Mouse (Mus musculus) thymus, postnatal 36 days (tissue): ENCODE data around the gene Boc.

Experiments used
- DNase-seq, 2 experiments: peaks; one replicate each; pipeline ENCODE4 v3.0.0; 2022; ENCODE audit warnings: mixed read lengths in 2 of 2

Gene Boc

DNA sequence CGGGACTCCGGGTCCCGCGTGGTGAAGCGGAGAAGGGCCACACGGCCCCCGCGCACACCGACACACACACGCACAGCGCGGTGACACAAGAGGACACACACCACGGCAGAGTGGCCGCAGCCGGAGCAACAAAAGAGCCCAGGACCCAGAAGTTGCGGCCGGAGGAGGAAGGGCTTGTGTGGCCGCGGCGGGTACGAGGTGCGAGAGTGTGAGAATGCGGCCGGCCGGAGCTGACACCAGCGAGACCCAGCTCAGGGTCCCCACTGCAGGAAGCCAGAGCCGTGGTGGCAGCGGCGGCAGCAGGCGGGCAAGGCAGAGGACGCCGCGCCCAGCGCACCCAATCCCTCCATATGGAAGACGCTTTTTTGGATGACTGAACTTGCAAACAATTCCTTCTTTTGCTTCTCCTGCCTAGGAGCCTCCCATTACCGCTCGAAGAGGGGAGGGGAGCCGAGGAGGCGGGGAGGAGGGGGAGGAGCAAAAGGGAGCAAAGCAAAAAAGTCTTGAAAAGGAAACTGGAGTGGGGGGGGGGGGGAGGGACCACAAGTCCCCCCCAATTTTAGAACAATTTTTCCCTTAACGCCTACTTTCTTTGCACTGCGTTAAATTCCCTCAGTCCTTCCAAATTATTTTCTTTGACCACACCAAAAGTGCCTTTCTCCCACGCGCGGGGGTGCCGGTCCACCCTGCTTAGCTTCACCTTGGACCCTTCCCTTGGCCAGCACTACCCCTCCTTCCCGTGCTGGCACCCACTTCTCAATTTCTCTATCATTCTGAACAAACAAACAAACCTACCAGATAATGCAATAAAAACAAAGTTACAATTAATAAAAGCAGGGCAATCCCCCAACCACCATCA is at the start of gene Boc:
TSS of gene Boc (minus strand) at position 427 of the 859 bp plus-strand sequence.
- DNase-seq = peak; percentile 7 to 13

DNA sequence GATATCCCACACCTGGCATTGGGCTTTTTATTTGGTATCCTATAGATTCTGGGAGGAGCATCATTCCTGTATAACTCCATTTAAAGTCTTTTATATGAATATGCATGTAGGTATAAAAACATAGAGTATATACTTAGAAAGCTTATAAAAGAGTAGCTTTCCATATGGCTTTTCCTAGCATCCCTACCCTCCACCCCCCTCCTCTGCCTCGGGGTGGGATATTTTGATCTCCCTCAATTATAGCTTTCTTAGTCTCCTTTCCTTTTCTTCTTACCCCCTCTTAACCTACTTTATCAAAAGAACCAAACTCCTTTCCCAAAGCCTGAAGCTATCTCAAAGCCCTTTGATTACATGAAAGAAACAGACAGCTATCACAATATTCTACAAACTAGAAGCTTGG is 47.9 kb upstream of the Boc start:
- DNase-seq = no peak

DNA sequence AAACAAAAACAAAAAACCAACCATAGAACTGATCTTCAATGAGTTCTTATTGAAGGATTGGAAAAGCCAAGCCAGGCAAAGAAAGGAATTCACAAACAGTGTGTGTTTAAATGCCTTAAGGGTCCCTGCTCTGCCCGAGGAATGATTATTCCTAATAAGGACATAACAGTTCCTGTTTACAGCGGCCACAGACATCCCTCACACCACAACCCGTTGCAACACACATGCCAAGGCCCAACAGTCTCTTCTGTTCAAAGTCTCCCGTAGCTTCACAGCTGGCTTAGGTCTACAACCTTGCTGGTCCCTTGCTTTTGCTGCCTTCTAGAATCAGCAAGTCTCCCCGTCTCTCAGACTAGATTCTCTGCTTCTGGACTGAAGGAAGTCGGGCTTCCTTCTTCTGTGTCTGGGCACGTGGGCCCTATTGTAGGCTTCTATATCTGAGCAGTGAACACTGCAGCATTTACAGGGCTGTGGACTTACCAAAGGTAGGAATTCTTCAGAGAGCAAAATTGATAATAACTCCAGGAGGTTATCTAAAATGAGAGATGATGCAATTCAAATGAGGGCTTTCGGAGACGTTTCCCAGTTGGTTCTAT is 45.4 kb upstream of the Boc start:
- no peak for DNase-seq

DNA sequence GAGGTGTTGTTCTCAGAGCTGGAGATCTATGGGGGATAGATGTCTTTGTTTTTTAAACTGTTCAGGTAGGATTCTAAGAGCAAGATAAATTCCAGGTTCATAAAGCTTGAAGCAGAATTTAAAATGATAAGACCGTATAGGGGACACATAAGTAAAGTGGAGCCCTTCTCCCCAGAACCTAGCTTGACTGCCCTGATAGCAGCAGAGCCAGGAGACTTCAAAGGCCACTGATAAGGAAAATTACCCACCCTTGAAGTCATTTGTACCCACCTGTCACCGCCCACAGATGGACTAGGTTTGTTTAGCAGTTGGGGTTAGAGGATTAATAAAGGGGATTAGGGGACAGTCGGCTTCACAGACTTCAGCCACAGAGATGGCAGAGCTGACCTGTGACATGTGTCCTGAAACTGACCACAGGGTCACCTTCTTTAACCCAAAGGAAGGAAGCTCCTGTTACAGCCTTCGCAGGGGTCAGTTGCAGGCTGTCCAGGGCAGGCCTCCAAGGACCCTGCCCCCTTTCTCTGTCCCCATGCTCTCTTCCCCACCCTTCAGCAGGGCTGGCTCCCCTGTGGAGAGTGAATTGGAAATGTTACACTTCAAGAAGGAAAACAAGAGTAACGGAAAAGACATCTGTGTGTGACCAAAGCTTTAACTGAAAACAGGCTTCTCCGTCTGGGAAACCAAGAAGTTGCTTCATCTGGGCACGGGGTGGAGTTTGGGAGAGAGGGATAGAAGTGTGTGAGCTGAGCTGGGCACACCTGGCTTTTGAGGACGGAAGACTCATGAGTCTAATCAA is 43.5 kb upstream of the Boc start:
- DNase-seq = no peak

DNA sequence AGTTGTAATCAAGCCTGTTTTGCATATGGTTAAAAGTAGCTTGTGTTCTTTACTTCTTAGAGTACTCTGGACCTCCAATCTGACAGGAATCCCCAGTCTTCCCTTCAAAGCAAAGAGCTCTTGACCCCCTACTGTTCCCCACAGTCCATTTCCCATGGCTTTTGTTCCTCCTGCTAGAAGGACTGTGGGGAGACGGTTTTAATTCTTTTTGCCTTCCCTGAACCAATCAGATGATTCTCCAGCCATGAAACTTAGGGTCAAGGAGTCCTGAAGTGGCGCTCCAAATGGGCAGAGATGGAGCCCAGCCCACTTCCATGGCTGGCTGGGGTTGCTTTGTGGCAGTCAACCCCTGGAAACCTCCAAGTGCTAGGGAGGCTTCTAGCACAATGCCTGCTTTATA is 42.5 kb upstream of the Boc start:
- DNase-seq = no peak

DNA sequence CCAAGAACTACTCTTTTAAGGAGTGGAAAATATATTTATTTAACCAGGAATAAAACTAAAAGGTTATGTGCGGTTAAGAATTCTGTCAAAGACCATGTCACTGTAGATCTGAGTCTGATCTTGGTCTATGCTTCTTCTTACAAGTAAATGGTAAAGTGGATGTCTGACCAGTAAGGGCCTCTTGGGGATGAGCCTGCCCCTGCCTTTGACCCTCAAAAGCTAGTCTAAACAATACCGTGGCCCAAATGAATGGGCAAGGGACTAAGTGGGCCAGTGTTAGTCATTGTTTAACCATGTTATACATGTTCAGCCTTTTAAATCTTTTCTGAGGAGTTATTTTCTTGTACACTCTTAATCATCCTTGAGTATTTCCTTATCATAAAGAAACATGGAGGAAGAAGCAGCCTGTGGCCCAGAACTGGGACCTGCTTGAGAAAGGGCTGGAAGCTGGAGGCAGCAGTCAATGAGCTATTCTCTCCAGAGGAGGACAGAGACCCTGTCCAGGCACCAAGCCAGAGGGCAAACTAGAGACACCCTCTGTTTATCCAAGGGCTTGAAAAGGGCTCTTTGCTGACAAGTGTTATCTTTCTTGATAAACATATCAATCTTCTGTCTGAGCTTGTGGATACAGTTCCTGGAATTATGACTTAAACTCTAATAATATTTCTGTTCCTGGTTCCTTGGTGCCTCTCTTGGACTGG is 38.6 kb upstream of the Boc start:
- no peak for DNase-seq

DNA sequence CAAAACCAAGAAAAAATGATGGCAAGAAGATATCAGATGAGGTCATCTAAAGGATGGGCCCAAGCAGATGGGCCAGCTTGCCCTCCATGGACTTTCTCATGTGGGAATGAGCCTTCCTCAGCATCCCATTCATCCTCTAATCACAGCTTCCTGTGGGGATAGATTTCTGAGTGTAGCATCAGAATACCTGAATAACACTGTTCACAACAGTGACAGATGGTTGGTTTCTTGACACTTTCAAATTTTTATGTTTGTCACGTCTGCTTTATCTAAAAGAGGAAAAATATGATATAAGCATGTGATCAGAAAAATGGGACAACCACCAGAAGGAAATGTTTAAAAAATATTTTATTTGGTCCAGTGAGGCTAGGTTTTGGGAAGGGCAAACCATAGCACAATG is 30.8 kb upstream of the Boc start:
- DNase-seq = no peak

DNA sequence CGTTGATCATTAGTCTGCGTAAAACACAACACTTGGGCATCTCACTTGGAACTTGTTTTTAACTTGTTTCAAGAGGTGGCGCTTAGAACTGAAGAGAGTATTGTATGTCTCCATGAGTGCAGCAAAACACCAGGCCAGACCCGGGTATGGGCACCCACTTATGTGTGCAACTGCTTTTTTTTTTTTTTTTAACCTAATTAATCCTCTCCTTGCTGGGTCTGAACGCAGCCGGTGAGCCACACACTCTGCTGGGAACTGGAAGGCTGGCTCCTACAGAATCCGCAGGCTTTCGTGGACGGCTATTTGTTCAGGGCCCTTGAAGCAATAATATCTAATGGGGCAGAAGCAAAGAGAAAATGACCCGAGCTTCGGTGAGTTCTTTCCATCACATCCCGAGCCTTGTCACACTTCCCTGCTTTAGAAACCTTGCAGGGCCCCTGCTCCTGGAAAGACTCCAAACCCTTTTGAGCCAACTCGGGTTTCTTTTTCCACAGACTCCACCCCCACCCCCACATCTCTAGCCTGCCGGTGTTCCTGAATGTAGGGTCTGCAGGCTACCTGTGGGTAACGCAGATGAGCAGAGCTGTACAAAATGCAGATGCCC is 20.8 kb upstream of the Boc start:
- no peak for DNase-seq

DNA sequence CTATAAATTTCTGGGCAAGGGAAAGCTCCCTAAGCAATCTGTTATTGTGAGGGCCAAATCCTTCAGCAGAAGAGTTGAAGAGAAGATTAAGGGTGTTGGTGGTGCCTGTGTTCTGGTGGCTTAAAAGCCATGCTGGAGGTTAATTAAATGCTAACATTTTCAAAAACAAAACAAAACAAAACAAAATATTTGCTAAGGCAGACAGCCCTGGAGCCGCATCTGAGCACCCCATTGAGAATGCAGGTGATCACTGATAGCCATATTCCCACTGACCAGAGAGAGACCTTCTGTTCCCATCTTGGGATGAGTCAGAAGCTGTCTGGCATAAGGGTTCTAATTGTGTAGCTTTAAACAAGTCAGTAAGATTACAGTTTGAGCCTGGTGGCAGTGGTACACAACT is 19.9 kb upstream of the Boc start:
- DNase-seq = no peak

DNA sequence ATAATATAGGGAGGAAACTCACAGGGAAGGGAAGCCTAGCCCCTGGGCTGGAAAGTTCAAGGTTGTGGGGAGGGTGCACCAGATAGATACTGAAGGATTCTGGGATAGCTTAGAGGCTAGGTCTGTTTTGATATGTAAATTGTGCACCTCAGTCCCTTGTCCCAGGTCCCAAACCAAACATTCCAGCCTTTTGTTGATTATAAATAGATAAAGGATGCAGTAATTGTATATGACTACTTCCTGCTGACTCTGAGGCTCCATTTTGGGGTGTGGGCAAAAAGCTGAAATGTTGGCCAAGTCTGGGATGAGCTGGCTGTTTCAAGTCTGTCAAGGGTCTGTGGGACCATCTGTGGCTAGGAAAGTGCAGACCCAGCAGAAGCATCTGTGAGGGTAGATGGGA is 9.4 kb upstream of the Boc start:
- DNase-seq = no peak

DNA sequence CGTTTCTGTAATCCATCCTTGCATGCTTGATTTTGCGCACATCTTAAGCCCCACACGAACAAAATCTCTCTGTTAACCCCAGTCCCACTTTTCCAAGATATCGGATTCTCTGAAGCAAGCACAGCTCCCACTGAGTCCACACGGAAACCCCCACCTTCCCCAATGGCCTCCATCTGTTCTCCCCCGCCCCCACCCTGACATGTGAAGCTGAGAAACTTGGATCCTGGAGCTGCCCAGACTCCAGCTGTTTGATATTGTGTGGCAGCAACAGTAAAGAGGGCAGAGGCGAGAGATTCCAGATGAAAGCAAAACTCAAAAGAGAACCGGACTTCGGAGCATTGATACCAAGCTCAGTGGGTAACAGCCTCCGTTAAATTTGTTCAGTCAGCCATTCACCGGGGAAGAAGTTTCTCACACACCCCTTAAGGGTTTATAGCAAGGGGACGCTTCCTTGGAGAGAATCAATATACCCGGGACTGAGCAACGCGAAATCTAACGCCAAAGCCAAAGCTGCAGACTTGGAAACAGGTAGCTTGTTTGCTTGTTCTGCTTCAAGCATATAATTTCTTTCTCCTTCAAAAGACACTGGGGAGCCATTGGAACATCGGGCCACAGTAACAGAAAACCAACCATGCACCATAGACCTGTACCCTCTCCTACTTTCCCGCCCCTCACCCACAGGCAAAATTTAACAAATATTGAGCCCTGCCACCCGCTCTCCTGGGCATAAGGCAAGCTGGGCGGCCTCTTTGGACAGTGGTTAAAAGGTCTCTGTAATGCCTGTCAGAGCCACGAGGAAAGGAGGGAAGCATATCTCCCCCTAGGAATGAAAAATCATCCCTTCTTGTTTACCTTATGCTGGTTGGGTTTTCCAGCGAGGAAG is 6.9 kb upstream of the Boc start:
- DNase-seq = no peak

DNA sequence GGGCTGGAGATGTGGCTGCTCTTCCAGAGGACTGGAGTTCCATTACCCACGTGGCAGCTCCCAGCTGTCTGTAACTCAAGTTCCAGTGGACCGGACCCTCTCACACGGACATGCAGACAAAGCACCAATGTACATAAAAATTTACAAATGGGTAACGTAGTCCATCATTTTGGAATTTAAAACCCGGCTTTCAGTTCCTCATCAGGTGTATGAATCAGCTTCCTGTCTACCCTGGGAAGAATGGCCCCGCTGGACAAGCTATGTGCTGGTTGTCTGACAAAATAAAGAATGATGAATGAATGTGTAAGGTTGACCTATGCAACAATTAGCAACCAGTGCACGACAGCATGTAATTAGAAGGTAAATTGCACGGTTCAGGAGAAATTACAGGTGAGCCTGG is 5.7 kb upstream of the Boc start:
- no peak for DNase-seq

DNA sequence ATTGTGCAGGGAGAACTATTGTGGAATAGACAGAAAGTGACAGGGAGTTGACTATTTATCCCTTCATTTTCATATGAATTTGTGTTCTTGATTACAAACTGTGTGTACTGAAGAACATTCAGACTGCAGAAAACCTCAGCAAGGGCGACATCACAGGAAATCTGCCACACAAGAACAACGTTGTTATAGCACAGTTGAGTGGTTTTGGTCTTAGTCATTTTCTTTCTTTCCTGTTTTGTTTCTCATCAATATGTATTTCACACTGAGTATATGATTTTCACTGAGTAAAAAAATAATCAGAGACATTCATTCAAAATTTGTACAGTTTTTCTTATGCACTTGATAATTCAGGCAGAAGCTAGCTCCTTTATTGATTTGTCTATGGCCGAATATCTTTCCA is 3.4 kb upstream of the Boc start:
- DNase-seq = no peak

DNA sequence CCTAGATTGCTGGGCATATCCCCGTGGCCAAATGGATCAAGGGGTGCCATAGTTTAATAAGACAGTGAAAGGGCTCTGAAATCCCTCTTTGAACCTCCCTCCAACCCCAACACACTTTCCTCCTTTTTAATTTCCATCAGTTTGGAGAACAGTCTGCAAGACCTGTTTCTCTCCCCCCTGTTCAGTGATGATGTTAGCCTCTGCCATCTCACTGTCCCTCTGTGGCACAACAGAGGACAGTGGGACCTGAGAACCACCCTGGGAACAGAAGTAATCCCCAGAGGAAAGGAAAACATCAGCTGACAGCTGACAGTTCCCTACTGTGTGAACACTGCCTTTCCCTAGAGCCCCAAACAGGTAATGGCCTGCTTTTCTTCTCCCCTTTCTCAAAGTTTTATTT is 1.5 kb upstream of the Boc start:
- no peak for DNase-seq

DNA sequence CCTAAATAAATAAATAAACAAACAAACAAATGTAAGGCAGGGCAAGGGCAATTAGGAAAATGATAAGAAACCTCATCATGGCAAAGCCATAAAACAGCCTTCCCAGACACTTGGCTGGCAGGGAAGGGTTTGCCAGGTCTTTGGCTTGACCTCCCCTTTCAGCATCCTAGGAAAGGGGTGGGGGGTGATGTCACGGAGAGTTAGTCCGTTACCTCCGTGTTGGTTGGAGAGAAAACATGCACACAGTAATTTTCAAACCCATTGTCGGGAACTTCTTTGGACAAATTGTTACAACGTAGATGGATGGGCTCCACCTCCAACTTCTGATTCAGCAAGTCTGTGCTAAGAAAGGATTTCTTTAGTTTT is 616 bp upstream of the Boc start:
- DNase-seq = no peak

DNA sequence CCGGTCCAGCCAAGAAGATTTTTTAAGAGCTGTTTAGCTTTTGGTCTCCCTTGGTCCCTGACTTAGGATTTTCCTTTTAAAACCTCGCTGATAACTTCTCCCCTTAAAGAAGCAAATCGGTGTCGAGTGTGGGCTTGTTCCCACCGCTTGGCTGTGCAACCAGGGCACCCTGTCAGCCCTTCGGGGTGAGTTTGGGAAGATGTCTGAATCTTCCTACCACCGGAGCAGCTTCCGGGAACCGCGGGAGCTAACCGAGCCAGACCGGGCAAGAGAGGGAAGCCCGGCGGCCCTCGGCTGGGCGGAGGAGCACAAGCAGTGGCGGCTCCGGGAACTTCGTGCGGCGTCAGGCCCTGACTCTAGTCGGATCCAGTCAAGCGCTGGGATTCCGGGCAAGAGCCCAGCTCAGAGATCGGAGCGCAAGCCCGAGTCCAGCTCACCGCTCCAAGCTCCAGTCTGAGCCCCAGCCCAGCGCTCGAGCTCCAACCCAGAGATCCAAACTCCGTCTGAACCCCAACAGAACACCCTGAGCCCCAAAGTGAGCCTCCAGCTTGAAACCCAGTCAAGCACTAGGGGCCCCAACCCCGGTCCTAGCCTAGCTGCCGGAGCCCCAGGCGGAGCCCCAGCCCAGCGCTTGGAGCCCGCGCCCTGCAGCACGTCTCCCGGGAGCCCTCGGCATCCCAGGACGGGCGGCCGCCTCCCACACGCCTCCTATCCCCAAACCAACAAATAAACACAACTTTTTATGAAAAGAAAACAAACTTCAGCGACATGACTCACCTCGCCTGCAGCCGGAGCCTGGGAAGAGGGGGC is 831 bp downstream of the Boc start:
- DNase-seq = no peak

DNA sequence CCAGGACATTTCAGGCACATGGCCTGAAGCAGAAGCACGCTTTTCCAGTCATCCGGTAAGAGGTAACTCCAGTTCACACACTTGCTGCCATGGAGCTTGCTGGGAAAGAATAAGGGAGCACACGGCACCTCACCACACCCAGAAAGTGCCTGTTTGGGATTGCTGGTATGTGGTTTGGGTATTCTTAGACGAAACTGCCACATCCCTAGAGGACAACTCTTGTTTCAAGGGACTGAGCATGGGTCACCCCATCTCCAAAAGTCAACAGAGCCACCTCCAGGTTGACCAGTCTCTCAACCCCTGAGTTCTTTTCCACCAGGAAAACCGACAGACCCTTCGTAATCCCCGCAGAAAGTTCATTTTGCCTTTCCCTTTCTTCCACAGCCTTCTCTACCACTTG is 1.6 kb downstream of the Boc start:
- DNase-seq = no peak

DNA sequence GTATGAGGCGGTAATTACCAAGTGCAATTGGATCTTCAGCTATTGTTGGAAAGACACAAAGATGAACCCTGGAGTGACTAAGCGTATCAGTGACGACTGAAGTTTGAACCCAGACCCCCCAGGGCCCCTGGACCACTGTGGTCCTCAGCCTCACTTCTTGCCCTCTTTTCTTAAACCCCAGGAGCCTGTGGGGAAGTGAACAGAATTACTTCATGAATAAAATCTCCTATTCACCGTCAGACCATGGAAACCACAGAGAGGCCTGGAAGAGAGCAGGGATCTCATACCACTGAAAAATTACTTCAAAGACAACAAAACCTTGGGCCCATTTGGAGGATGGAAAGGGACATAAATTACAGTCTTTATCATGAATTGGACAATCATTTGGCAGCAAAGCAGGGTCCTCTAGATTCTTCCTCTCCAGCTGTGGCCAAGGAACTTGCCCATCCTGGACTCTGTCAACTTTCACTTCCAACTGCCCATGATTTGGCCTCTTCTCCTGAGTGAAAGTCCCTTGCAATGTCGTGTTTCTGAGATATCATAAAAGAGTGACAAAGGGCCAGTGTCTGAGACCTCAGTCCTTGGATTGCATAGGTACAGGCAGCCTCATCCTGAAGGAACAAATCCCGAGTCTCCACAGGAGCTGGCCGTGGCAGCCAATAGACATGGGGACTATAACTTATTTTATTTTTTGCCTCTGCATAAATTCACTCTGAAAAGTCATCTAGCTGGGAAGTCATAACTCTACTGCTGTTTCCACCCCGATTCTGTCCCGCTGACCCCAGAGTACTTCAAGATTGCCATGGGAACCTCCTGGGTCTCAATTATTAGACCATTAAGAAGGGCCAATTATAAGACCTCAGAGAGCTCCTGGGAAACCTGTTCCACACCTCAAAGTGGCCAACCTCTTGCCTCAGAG is 2.6 kb downstream of the Boc start:
- no peak for DNase-seq

DNA sequence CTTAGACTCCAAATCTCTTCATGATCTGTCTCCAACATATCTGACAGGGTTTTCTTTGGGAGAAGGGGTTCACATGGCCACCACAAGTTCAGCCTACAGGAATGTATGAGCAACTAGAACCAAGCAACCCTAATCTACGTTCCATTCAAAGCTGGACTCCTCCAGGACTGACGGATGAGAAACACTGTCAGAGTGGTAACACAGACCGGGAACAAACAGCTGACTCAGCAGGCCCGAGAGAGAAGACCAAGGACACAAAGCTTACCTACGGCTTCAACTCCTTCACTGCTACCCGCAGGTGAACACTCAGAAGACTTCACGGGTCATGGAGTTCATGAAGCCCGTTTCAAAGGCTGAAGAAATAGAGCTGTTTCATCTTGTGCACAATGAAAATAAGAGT is 4.8 kb downstream of the Boc start:
- DNase-seq = no peak

DNA sequence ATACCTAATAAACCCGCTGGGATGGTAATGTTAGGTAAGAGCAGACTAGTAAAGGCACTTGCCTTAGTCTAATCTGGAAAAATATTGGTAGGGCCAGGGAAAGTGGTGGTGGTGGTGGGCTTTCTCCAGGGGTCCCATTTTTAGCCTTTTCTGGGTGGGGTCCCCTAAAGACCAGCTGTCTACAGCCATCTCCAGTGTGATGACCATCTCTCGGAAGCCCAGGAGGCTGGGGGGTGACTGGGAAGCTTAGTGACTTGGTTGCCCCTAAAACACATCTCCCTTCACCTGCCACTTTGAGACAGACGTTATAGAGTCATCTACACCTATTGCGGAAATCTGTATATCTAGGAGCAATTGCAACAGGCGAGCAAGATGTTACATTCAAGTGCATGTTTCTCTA is 6.0 kb downstream of the Boc start:
- no peak for DNase-seq
